Mouse (Mus musculus) intestine, postnatal 0 days (tissue): ENCODE results near the gene Hspa12b. TPM values are rescaled to one million over a fixed set of nuclear protein-coding genes. Genes with fewer than 3 reads are reported as not detected.

Source experiments
- ATAC-seq: fragments of 200-750 bp; cut with Nextera tagmentation; 2 replicates; pipeline ENCODE4 v1.8.0; 2017; ENCODE audit warnings: mild to moderate bottlenecking, moderate TSS enrichment, moderate library complexity
- H3K27ac ChIP-seq: fragments of 300-500 bp; sonication (generic); 2 replicates; pipeline ENCODE4 v1.5.1; 2014; ENCODE audit warnings: mild to moderate bottlenecking, low read depth, low read length, moderate library complexity
- H3K27me3 ChIP-seq: fragments of 300-500 bp; sonication (generic); replicated peaks from 2 replicates; pipeline ENCODE4 v1.6.1; 2014; ENCODE audit warnings: low read length, mixed read lengths; ENCODE audit not compliant: control insufficient read depth, insufficient read depth
- H3K36me3 ChIP-seq: fragments of 300-500 bp; sonication (generic); 2 replicates; pipeline ENCODE4 v1.6.1; 2014; ENCODE audit warnings: mild to moderate bottlenecking, moderate library complexity; ENCODE audit not compliant: control insufficient read depth, insufficient read depth
- H3K4me1 ChIP-seq: fragments of 300-500 bp; sonication (generic); replicated peaks from 2 replicates; pipeline ENCODE4 v1.6.1; 2014; ENCODE audit warnings: antibody characterized with exemption, low read length, mixed read lengths; ENCODE audit not compliant: control insufficient read depth, insufficient read depth
- H3K4me2 ChIP-seq: fragments of 300-500 bp; sonication (generic); replicated peaks from 2 replicates; pipeline ENCODE4 v1.6.1; 2014; ENCODE audit warnings: low read depth, mild to moderate bottlenecking, moderate library complexity
- H3K4me3 ChIP-seq: fragments of 300-500 bp; sonication (generic); 2 replicates; pipeline ENCODE4 v1.5.1; 2014; ENCODE audit warnings: low read depth, low read length
- H3K9ac ChIP-seq: fragments of 300-500 bp; sonication (generic); 2 replicates; pipeline ENCODE4 v1.6.1; 2014; ENCODE audit warnings: mild to moderate bottlenecking, low read depth, low read length
- H3K9me3 ChIP-seq: fragments of 300-500 bp; sonication (generic); 2 replicates; pipeline ENCODE4 v1.6.1; 2016; ENCODE audit warnings: mixed run types; ENCODE audit not compliant: control insufficient read depth
- CTCF ChIP-seq: sonication (generic); IDR thresholded peaks from 2 replicates; pipeline ENCODE4 v1.5.1; 2016; ENCODE audit warnings: low read depth, mild to moderate bottlenecking, control low read depth, antibody characterized with exemption, moderate library complexity
- whole genome bisulfite sequencing: fragments of 180-500 bp; shearing (Covaris S2); extraction: QIAGEN DNeasy Blood & Tissue Kit; methylation state at CpG from one replicate; pipeline ENCODE4 v1.1.7; 2014; 5-methylcytosine and 5-hydroxymethylcytosine counted together
- polyA plus RNA-seq: library from polyadenylated mRNA; unstranded; fragments of >200 nt; fragmentation: Nextera tagmentation; extraction: Ambion mirVana; gene quantifications from 2 replicates; pipeline ENCODE4 v1.2.1, GENCODE M21; 2015

The Hspa12b gene
- polyA plus RNA-seq, 1 experiment from 2014 or later = 2.3 TPM

DNA sequence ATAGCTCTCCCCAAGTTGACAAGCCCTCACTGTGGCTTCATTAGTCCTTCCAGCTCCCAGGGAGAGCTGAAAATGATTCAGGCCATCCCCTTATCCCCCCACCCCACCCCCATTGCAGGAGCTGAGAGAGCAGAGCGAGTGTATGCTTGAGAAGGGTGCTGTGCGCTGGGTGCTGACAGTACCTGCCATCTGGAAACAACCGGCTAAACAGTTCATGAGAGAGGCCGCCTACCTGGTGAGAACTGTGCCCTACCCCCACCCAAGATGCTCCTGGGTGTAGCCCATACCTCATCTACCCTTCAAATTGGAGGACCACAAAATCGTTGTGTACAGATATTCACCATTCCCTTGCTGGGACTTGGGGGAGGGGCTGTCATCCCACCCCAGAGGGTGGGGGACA lies 12.2 kb downstream of the Hspa12b start:
- Histone ChIP-seq H3K9ac (no peak overlapping the region), H3K27ac (no peak overlapping the region), H3K27me3 (no peaks in the 10 kb centered on the region), H3K9me3 (no peaks in the 10 kb centered on the region), H3K36me3 (peaks cover 1% of the 10 kb centered on the region; the same call in 1 of the 2 replicates), H3K4me3 (no peak overlapping the region), H3K4me2 (no peak overlapping the region), H3K4me1 (no peaks in the 10 kb centered on the region)
- ATAC-seq = no peak
- TF ChIP-seq CTCF = no peak
- 89% methylated on average over 5 of the region's 5 CpGs for WGBS

DNA sequence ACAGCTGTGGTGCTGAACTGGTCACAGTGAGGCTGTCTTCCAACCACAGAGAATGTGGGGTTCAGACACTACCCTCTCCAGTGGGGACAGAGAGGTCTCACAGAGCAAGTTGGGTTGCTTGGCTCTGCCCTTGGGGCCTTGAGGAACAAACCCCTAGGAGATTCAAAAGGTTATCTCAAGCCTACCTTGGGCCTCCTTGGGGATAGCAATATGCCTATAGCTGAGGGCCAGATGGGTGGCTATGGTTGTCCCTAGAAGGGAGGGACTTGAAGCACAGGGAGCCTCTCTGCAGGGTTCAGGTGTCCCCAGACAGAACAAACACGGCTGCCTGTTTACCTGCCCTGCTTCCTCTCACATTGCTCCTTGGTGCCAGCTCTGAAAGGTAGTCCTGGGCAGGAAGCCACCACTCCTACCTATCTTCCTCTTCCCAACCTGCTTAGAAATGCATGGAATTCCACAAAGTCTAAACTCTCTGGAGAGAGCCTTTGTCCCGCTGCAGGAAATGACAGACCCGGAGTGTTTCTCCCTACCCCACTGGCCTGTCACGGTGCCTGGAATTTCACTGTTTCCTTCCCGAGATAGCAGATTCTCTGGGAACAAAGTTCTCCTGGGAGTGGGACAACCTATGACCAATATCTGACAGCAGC lies 12.9 kb downstream of the Hspa12b start:
- Histone ChIP-seq H3K27me3 (no peaks in the 10 kb centered on the region), H3K4me3 (no peak overlapping the region), H3K9ac (no peak overlapping the region), H3K4me1 (no peaks in the 10 kb centered on the region), H3K9me3 (no peaks in the 10 kb centered on the region), H3K27ac (0 out of 2 replicates have a peak overlapping the region, but pooled peaks have one; percentile 24), H3K36me3 (peaks cover 9% of the 10 kb centered on the region; the same call in 1 of the 2 replicates), H3K4me2 (no peak overlapping the region)
- 19% methylated on average over 5 of the region's 5 CpGs for WGBS
- ATAC-seq = peak; percentile 31
- no peak for TF ChIP-seq CTCF

DNA sequence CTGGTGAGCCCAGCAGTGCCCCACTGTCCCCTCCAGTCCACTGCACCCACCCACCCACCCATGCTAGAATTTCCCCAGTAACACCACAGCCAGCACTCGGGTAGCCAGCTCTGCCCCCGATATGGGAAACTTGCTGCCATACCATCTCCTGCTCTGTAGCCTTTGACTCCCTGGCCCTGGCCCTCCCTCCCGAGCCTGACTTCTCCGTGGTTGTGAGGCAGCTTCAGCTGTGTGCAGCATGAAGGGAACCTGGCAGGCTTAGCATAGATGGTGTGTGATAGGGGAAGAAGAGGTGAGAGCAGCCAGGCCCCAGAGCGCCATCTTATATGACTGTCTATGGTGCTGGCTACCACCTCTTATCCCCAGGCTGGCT lies 13.4 kb downstream of the Hspa12b start:
- H3K4me2 ChIP-seq = no peak overlapping the region
- no peaks in the 10 kb centered on the region for H3K4me1 ChIP-seq
- H3K9ac ChIP-seq = no peak overlapping the region
- no peak overlapping the region for H3K4me3 ChIP-seq
- 0 out of 2 replicates have a peak overlapping the region, but pooled peaks have one; percentile 24 for H3K27ac ChIP-seq
- ATAC-seq = no peak
- TF ChIP-seq CTCF = no peak
- no peaks in the 10 kb centered on the region for H3K27me3 ChIP-seq
- peaks cover 12% of the 10 kb centered on the region; the same call in 1 of the 2 replicates for H3K36me3 ChIP-seq
- 55% methylated on average over 5 of the region's 5 CpGs for WGBS
- H3K9me3 ChIP-seq = no peaks in the 10 kb centered on the region

DNA sequence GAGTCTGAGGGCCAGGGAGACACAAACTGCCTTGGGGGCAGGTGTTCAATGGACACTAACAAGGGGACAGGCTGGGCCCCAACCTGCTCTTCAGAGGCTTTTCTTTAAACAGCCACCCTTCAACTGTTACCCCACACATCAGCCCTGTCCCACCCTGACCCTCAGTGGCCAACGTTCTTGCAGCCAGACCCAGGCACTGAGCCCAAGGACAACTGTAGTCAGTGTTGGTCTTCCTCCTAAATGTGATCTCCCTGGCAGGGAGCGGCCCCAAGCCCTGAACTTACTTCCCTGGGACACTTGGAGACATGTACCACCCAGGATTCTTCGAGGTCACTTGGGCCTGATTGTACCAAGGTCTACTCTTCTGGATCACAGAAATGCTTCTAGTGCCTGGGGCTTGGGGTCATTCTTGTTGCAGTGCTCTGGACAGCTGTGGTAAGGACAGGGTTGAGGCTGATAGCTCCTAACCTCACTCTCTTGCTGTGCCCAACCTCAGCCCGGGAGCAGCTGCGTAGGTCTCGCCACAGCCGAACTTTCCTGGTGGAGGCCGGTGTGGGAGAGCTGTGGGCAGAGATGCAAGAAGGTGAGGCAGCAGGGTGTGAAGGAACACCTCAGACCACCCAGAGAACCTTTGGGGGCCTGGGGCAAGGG lies 14.4 kb downstream of the Hspa12b start:
- Histone ChIP-seq H3K27ac (no peak overlapping the region), H3K27me3 (no peaks in the 10 kb centered on the region), H3K4me1 (no peaks in the 10 kb centered on the region), H3K9ac (no peak overlapping the region), H3K4me3 (no peak overlapping the region), H3K9me3 (no peaks in the 10 kb centered on the region), H3K36me3 (peaks cover 21% of the 10 kb centered on the region), H3K4me2 (no peak overlapping the region)
- no peak for TF ChIP-seq CTCF
- no peak for ATAC-seq
- 87% methylated on average over 8 of the region's 8 CpGs for WGBS

GRCm38 (mm10) chr2:131142592-131142991 lies 15.5 kb downstream of the Hspa12b start:
- no peaks in the 10 kb centered on the region for H3K9me3 ChIP-seq

DNA sequence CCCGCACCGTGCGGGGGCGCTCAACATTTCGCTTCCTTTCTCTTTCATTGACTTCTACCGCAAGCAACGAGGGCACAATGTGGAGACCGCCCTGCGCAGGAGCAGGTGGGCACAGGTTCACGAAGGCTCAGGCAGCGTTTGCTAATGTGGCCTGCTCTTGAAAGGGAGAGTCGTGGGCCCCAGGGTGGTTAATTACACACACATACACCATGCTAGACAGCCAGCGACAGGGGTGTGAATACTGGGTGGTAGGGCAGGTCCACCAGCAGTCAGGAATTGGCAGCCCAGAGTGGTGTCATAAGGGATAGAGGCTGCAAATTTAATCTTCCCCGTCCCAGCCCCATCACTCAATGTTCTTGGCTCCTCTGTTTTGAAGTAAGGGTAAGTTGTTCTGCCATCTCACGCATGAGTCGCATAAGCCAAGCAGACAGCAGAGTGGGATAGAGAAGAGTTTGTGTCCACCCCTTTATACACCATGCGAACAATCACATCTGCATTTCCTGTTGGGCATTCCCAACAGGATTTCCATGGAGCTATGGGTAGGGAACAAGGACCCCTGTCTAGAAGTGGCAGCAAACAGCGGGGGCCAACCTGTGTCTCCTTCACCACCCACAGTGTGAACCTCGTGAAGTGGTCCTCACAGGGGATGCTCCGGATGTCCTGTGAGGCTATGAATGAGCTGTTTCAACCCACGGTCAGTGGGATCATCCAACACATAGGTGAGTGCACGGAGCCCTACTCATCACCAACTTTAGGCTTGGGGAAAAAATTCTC lies 16.1 kb downstream of the Hspa12b start:
- no peak overlapping the region for H3K27ac ChIP-seq
- no peaks in the 10 kb centered on the region for H3K9me3 ChIP-seq
- H3K9ac ChIP-seq = no peak overlapping the region
- 71% methylated on average over 22 of the region's 22 CpGs for WGBS
- TF ChIP-seq CTCF = no peak
- peak overlapping the region; percentile 52 for H3K4me2 ChIP-seq
- no peak overlapping the region for H3K4me3 ChIP-seq
- H3K4me1 ChIP-seq = no peaks in the 10 kb centered on the region
- H3K36me3 ChIP-seq = peaks cover 38% of the 10 kb centered on the region
- ATAC-seq = no peak
- H3K27me3 ChIP-seq = no peaks in the 10 kb centered on the region

More at GRCm38 (mm10) chr2:131142592-131142991, 15.5 kb downstream of the Hspa12b start:
- peaks cover 32% of the 10 kb centered on the region for H3K36me3 ChIP-seq
- no peak overlapping the region for H3K9ac ChIP-seq
- ATAC-seq = peak; percentile 69
- TF ChIP-seq CTCF = peak; percentile 88
- no peaks in the 10 kb centered on the region for H3K27me3 ChIP-seq
- peak overlapping the region; percentile 52 for H3K4me2 ChIP-seq
- WGBS = 27% methylated on average over 18 of the region's 18 CpGs
- no peak overlapping the region for H3K27ac ChIP-seq
- H3K4me3 ChIP-seq = no peak overlapping the region
- H3K4me1 ChIP-seq = no peaks in the 10 kb centered on the region
